Mouse (Mus musculus) G1E (cell line): ENCODE results near the gene Plin1. TPM values are rescaled to one million over a fixed set of nuclear protein-coding genes. Genes with fewer than 3 reads are reported as not detected.

Experiments
- ATAC-seq: 2 replicates; pipeline ENCODE4 v1.8.0; 2016; ENCODE audit warnings: mild to moderate bottlenecking; ENCODE audit not compliant: insufficient number of reproducible peaks, poor library complexity, low FRiP score, severe bottlenecking; ENCODE audit errors: extremely low read depth
- DNase-seq: peaks from one replicate; pipeline ENCODE4 v3.0.0; 2012; ENCODE audit warnings: low spot score
- H3K27me3 ChIP-seq: 2 replicates; pipeline ENCODE4 v1.6.1; 2012; ENCODE audit warnings: mild to moderate bottlenecking, low read length, inconsistent platforms; ENCODE audit not compliant: insufficient read depth
- H3K36me3 ChIP-seq: replicated peaks from 2 replicates; pipeline ENCODE3; 2012; ENCODE audit warnings: mild to moderate bottlenecking, inconsistent platforms
- H3K4me1 ChIP-seq: 2 replicates; pipeline ENCODE4 v1.6.1; 2012; ENCODE audit warnings: low read depth, low read length, inconsistent platforms, mixed read lengths; ENCODE audit not compliant: insufficient read depth
- H3K4me3 ChIP-seq: 2 replicates; pipeline ENCODE4 v1.5.1; 2012; ENCODE audit warnings: low read depth, mild to moderate bottlenecking, inconsistent platforms, low read length, moderate library complexity, mixed read lengths
- H3K9me3 ChIP-seq: replicated peaks from 2 replicates; pipeline ENCODE4 v1.6.1; 2012; ENCODE audit warnings: inconsistent platforms
- CTCF ChIP-seq: IDR thresholded peaks from 2 replicates; pipeline ENCODE4 v1.5.1; 2012; ENCODE audit warnings: low read depth, low read length, inconsistent platforms, mixed read lengths
- GATA1 ChIP-seq: IDR thresholded peaks from 2 replicates; pipeline ENCODE4 v1.6.1; 2012; ENCODE audit warnings: borderline replicate concordance, low read length, inconsistent platforms, mixed read lengths
- GATA2 ChIP-seq: IDR thresholded peaks from 2 replicates; pipeline ENCODE4 v1.6.1; 2012; ENCODE audit warnings: low read depth, low read length, inconsistent platforms, borderline replicate concordance
- POLR2AphosphoS5 ChIP-seq: IDR thresholded peaks from 2 replicates; pipeline ENCODE4 v1.6.1; 2012; ENCODE audit warnings: low read depth, low read length, inconsistent platforms; ENCODE audit not compliant: insufficient replicate concordance
- TAL1 ChIP-seq: conservative IDR thresholded peaks from 2 replicates; pipeline ENCODE4 v1.6.1; 2012; ENCODE audit warnings: low read depth, low read length, inconsistent platforms, mixed read lengths
- polyA plus RNA-seq: library from polyadenylated mRNA; stranded (reverse); fragments of >175 nt; gene quantifications from 2 replicates; pipeline ENCODE4 v1.2.3, GENCODE M21; 2012
- total RNA-seq, 2 experiments: library from RNA; stranded (forward) in 1 of 2; stranded (reverse) in 1 of 2; fragments of 200-1000 nt in 1 of 2; fragments of >200 nt in 1 of 2; fragmentation: Nextera tagmentation in 1 of 2; gene quantifications; 2 replicates each; pipeline ENCODE4 v1.2.3; 2014 to 2017

Plin1 gene
- total and polyA plus RNA-seq, 3 experiments, result 0.16 TPM; not detected in 2

GRCm38 (mm10) chr7:79769664-79770063 is 37.0 kb upstream of the Plin1 start:
- no peaks in the 10 kb centered on the region for H3K36me3 ChIP-seq
- DNase-seq (no peak), ATAC-seq (no peak)
- H3K4me1 ChIP-seq, result no peaks in the 10 kb centered on the region
- peaks cover 41% of the 10 kb centered on the region for H3K27me3 ChIP-seq
- no peaks in the 10 kb centered on the region for H3K9me3 ChIP-seq
- TF ChIP-seq GATA2 (no peak), TAL1 (no peak), GATA1 (no peak), CTCF (no peak), POLR2AphosphoS5 (no peak)
- H3K4me3 ChIP-seq, result no peak overlapping the region

- Histone ChIP-seq H3K9me3 (no peaks in the 10 kb centered on the region), H3K36me3 (no peaks in the 10 kb centered on the region), H3K4me1 (no peaks in the 10 kb centered on the region), H3K27me3 (peaks cover 14% of the 10 kb centered on the region), H3K4me3 (no peak overlapping the region)
- ATAC-seq (no peak), DNase-seq (no peak)
- TF ChIP-seq GATA1 (no peak), CTCF (no peak), POLR2AphosphoS5 (no peak), GATA2 (no peak), TAL1 (no peak)
These were observed 33.3 kb upstream of the Plin1 start for GRCm38 (mm10) chr7:79765991-79766390.

DNA sequence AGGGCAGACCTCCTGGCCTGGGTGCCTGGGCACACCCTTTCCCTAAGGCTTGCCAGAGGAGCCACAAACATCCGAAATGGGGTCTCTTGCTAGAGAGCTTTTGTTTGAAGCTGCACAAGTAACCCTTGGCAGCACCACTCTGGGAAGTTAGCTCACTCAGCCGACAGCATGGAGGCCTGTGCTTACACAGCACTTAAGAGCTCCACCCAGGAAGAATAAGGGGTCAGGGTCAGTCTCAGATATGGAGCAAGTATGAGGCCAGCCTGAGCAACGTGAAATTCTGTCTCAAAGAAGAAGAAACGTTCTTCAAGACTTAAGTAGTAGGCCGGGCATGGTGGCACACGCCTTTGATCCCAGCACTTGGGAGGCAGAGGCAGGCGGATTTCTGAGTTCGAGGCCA is 29.4 kb upstream of the Plin1 start:
- DNase-seq, result no peak
- no peaks in the 10 kb centered on the region for H3K4me1 ChIP-seq
- H3K9me3 ChIP-seq, result no peaks in the 10 kb centered on the region
- peaks cover 8% of the 10 kb centered on the region for H3K27me3 ChIP-seq
- no peak overlapping the region for H3K4me3 ChIP-seq
- TF ChIP-seq TAL1, result no peak
- H3K36me3 ChIP-seq, result no peaks in the 10 kb centered on the region
- no peak for ATAC-seq

- Histone ChIP-seq H3K9me3 (no peaks in the 10 kb centered on the region), H3K27me3 (peaks cover 8% of the 10 kb centered on the region), H3K4me1 (no peaks in the 10 kb centered on the region), H3K36me3 (no peaks in the 10 kb centered on the region), H3K4me3 (no peak overlapping the region)
- TF ChIP-seq GATA2 (no peak), CTCF (no peak), GATA1 (no peak), TAL1 (no peak), POLR2AphosphoS5 (no peak)
- ATAC-seq (no peak), DNase-seq (no peak)
These were observed 28.6 kb upstream of the Plin1 start for GRCm38 (mm10) chr7:79761124-79761876.

DNA sequence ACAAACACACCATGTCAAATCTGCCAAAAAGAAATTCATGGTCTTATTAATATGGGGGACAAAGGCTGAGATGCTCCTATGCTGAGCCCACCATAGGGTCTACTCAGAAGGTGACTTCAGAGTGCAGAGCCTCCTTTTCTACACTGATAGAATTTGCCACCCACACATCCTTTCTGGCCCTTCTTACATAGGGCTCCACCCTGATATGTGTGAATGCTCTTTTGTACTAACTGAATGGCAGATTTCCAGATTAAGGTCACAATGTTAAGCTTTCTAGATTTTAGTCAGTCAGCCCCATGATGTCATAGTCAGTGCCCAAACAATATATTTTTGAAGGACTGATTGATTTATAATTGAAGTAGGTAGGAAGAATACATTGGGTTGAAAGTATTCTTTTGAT is 27.1 kb upstream of the Plin1 start:
- TF ChIP-seq TAL1 (no peak), GATA2 (no peak), POLR2AphosphoS5 (no peak), CTCF (no peak), GATA1 (no peak)

GRCm38 (mm10) chr7:79758176-79758575 is 25.5 kb upstream of the Plin1 start:
- Histone ChIP-seq H3K4me1 (no peaks in the 10 kb centered on the region), H3K27me3 (peaks cover 12% of the 10 kb centered on the region), H3K9me3 (no peaks in the 10 kb centered on the region), H3K36me3 (no peaks in the 10 kb centered on the region), H3K4me3 (no peak overlapping the region)
- no peak for TF ChIP-seq TAL1
- no peak for DNase-seq
- ATAC-seq, result no peak

More for the DNA sequence above, 27.1 kb upstream of the Plin1 start:
- no peaks in the 10 kb centered on the region for H3K9me3 ChIP-seq
- H3K36me3 ChIP-seq, result no peaks in the 10 kb centered on the region
- no peak for DNase-seq
- H3K4me1 ChIP-seq, result no peaks in the 10 kb centered on the region
- peaks cover 10% of the 10 kb centered on the region for H3K27me3 ChIP-seq
- no peak overlapping the region for H3K4me3 ChIP-seq
- ATAC-seq, result no peak

DNA sequence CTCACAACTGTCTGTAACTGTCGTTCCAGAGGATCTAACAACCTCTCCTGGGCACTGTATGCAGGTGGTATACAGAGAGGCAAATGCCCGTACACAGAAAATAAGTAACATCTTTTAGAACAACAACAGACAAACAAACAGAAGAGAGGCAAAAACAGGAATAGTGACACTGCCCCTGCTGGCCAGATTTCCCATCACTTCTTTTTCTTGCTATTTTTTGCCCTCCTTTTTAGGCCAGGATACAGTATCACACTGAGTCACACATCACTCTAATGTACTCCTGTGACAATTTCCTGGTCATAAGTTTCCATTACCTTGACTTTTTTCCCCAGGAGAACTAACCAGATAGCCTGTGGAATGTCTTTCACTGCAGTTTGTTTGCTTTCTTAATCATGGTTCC is 23.6 kb upstream of the Plin1 start:
- no peak for ATAC-seq
- TF ChIP-seq POLR2AphosphoS5 (no peak), GATA2 (no peak), GATA1 (no peak), CTCF (no peak), TAL1 (no peak)
- no peak for DNase-seq
- H3K27me3 ChIP-seq, result peaks cover 12% of the 10 kb centered on the region
- no peaks in the 10 kb centered on the region for H3K4me1 ChIP-seq
- H3K9me3 ChIP-seq, result no peaks in the 10 kb centered on the region
- H3K36me3 ChIP-seq, result no peaks in the 10 kb centered on the region
- H3K4me3 ChIP-seq, result no peak overlapping the region
